Mouse (Mus musculus) adrenal gland, postnatal 14 days (tissue): ENCODE measurements at regions not wholly inside any gene's neighbourhood (a gene's known extent, or its start where the extent isn't known, plus 50 kb on each side); places are given as distances from the start of the nearest gene placed in this dataset.

Experiments
- DNase-seq: peaks from one replicate; pipeline ENCODE4 v3.0.0; 2021; ENCODE audit warnings: mixed read lengths

DNA sequence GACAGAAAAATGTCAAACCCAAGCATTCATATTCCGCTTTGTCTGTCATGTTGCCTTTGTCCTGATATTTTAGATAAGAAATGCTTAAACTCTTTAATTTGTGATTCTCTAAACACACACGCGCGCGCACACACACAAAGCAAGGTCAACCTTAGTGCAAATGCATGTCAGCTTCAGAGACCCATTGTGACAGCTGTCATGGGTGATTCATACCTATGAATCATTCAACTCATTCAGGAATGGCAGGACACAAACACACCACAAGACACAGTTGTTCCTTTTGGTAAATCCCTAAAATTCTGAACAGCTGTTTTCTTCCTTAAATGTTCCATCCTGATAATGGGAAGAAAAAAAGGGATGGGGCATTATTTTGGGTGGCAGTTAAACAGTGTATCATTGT lies 144.1 kb upstream of the Dusp10 start:
- DNase-seq: no peak

DNA sequence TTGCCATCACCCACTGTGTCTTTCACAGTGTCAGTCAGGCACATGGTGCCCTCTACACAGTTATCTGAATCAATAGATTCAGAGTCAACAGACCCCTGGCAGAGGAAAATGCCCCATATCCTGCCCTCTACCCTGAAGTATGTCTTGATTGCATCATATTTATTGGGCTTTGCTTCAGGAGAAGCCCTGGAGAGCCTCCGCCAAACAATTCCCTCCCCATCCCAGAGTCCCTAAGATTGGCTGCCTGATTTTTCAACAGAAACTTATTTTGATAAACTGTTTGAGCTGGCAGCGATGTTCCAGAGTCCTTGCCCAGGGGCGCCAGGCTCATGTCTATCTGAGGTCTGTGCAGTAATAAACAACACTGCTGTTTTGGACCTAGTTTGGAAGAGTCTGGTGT lies 117.2 kb upstream of the Dusp10 start:
- DNase-seq: peak; percentile 39

DNA sequence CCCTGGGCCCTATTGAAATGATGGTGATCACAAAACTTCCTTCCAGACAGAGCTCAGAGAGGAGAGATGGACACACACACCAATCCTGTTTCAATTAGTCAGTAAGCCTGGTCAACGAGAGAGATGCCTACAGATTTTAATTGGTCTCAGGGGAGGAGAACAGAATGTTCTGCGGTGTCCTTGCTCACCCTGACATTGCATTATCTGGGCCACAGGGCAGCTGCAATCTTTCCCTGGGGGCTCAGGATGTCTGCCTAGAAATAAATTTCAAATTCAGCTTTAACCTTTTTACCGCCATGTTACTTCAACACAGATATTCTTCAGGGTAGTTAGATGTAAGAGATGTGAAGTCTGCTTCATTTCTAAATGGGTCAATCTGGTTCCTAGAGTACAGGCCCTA lies 115.0 kb upstream of the Dusp10 start:
- peak; percentile 63 for DNase-seq

DNA sequence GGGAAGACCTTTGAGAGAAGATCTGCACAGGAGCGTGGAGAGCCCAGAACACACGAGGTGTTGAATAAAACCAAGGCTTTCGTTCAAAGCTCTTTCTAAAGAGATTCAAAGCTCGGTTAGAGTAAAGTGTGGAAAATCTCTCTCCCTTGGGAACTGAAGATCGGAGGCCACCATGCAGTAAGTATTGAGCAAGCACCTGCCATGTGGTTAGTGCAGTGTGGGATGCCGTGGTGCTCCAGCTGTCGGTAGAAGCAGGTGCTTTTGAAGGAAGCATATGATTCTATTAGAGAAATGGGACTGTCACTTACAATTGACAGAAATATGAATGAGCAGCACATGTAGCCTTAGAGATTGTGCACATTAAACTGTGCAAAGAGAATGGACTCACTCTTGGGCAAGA lies 108.5 kb upstream of the Dusp10 start:
- DNase-seq: peak; percentile 21

DNA sequence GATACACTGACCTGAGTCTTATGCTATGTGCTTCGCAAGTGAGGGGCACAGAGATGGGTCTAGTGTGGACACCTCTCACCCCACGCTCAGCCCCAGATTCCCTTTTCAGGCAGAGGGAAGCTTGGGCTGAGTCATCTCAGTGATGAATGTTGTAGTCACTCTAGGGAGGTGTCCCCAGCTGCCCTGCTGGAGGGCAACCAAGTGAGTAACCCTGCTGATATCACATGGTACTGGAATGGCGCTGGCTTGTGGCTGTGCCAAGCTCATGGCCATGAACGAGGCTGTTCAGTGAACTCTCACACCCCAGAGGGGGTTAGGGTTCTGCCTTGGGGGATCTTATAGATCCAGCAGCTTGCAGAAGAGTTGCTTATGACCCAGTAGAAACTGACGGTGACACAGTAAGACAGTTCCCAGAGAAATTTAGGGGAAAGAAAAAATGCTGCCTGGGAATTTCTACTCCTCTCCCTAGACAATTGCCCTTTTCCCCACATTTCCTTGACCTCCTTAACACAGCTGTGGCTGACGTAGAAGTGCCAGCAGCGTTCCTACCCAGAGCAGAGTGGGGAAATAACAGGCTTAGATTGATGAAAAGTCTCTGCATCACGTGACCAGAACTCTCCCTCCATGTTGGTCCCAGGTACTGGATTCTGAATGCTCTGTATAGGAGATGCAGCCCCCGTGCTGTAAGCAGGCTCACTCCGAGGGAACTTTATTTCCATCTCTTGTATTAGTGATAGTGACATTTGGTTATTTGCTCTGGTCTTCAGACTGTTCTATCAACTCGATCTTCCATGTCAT lies 107.6 kb upstream of the Dusp10 start:
- peak; percentile 92 for DNase-seq

DNA sequence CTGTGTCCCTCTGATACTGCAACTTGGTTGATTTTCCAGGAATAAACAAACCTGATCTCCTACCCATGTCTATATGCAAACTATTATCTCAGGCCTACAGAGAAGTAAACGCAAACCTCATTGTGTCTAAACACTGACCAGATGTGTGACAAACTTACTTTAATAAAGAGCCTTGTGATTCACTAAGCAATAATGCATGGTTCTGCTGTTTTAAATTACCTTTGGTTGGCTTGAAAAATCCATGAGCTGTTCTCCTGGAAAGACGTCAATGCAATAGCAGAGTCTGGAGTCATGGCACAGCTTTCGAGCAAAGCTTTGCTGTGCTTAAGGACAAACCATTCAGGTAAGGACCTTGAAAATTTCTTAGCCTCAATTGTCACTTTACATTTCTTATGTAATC lies 95.4 kb upstream of the Dusp10 start:
- no peak for DNase-seq

DNA sequence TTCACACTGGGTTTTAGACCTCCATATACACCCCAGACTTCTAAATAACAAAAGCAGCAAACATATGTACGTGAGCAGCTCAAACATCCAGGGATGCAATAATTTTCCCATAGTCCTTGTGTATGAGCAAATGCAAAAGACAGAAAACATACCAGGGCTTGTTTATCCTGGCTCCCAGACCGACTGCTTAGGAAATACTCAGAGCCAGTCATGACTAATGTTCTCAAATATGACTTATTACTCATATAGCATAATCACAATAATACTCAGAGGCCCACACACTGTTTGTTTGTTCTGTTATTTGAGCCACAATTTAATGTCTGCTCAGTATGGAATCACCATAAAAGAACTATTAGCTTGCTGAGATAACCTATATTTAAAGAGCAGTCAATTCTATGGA lies 91.8 kb upstream of the Dusp10 start:
- no peak for DNase-seq

DNA sequence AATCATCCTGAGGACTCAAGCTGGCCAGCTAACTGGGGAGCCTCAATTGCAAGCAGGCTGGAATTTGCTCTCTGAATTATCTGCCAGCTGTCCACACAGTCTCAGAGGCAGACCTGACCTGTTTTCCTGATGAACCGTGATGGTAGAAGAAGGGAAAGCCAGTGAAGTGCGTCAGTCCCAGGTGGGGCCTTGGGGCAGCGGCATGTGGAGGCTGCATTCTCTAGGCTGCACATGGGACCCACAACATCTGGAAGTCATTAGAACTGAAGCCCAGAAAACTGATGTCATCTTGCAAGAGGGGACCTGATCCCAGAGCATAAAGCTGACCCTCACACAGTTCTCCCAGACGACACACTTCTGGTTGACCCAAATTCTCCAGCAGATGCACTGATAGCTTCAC lies 84.6 kb upstream of the Dusp10 start:
- no peak for DNase-seq

DNA sequence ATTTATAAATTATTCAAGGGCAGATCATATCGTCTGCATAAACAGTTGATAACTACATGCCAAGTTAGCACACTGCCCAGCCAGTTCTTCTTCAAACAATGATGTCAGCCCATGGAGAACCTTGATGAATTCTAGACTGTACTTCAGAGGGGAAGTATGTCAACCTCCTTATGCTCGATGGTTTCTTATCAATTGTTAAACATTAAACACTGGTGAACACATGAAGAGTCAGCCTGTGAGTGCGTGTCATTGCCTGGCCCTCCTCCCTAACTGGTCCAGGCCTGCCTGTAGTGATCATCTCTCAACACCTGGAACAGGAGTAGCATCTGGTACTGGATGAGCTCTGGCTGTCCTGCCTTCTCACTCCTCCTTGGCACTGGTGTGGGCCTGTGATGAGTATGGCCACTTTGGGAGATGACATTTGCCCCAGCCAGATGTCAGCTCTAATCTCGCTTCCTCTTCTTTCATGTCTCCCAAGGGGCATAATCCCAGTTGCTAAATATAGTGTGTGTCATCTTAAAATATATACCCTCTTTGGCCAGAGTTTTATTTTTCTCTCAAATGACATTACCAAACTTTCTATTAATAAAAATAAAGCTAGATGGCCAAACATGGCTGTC lies 82.6 kb upstream of the Dusp10 start:
- no peak for DNase-seq

DNA sequence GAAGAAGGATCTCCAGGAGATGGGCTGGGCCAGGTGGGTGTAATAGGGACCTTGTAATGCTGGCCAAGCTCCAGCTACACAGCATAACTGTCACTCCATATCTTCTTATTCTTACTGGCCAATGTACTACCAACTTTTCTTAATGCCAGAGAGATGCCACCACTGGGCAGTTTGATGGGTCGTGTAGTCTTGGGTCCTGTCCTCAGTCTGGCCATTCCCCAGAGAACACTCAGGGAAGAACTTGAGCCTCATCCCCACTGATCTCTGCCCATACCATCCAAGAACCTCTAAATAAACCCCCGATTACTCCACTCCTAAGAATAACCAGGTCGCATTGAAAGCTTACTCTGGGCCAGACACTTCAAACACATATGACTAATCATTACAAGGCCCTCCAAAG lies 82.0 kb upstream of the Dusp10 start:
- DNase-seq: no peak

DNA sequence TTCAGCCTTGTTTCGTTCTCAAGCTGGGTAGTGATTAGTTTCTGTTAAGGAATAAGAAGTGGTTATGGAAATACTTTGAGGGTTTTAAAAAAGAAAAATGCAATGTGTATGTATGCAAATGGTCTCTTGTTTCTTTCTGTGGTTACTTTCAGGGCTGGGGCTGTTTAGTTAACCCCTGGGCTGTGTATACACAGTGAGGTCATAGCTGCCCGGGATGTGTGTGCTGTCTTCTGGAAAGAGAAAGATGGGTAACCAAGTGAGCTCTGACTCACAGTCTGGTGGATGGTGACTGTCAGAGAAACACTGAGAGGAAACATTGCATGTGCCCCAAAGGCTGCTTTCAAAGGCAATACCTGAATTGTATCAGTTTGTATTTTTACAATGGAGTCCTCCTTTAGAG lies 79.3 kb upstream of the Dusp10 start:
- no peak for DNase-seq

DNA sequence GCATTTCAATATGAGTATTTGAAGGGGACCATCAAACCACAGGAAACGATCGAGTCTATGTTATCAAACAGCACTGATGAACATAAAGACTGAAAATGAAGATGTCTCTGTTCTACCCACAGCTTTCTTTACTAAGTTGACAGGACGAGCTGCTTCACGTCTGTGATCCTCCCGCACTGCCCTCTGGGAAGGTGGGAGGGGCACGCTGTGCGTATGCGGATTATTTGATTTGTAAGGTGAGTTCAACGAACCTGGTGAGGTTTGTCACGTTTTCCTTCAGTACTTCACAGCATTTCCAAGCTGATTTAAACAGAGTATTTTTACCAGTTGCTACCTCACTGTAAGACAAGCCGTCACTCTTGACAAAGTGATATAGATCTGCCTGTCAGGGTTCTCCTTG lies 75.9 kb upstream of the Dusp10 start:
- DNase-seq: no peak

DNA sequence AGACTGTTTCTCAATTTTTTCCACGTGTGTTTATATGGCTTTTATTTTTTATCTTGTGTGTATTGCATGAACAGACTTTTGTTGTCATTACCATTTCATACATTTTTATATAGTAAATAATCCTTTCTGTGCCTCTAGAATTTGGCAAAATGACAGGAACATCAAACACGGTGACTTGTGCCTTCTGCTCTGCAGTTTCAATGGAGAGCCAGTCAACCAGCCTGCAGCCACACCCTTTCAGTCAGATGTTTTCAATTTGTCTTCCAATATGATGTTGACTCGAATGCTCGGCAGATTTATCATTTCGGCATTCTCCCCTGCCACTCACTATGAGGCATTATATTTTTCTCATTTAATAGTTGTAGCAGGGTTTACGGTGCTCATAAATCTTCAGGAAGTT lies 74.7 kb upstream of the Dusp10 start:
- DNase-seq: no peak

DNA sequence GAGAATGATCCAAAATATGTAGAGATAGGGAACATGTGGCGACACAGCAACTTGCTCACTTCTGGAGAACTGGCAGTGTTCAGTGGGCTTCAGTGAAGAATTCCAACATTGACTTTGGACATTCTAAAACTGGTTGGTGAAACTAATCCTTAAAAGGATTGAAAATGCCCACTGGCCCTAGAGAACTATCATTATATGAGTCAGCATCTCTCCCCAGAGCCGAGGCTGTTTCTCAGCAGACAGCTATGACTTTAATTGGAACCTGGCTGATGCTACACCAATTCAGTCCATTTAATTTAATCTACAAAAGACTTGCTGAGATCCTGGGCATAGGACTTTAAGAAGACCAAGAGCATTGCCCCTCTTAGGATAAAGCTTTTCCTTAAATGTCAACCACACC lies 72.4 kb upstream of the Dusp10 start:
- DNase-seq: no peak

DNA sequence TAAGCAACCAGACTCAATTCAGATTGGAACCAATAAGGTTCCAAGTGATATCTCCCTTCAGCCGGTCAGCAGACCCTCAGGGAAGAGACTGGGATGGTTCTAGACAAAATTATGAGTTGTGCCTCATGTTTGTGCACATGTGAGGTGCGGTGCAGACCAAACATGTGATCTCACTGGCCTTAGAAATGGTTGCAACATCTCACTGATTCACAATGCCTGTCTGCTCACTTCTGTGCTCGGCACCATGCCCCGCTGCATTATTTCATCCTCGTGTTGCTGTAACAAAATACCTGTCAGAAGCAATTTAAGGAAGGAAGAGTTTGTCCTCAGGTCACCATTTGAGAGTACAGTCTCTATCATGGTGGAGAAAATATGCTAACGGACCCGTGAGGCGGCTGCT lies 66.9 kb upstream of the Dusp10 start:
- DNase-seq: peak; percentile 18

DNA sequence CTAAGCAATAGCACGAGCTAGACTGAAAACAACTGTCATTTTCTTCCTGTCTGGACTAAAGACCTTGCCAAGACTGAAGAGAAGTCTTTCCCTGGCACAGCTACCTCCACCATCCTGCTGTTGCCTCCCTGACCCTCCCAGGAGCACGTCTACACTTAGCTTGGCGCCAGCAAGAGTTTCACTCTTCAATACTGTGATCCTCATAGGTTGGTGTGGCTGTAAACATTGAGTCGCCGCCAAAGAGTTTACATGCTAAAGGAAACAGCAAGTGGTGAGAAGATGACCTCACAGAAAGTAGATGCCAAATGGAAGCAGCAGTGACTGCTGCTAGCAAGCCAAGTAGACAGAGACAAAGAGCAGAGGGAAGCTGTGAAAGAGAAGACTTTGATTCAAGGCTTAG lies 66.0 kb upstream of the Dusp10 start:
- DNase-seq: peak; percentile 5

DNA sequence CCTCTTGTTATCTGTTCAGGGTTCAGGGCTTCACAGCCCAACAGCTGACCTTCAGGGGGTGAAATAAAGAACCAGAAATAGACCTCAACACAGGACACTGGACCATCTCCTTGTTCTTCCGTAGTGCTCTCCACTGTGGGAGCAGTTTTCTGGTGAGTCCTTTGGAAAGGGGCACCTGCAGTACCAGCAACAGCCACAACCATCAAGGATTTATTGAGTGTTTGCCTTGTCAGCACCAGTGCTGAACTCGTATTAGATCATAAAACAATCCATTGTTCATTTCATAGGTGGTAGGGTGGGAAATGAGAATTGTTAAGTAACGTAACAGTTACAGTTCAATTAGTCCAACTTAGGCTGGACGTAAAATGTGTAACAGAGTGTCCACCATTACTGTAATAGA lies 63.9 kb upstream of the Dusp10 start:
- no peak for DNase-seq

DNA sequence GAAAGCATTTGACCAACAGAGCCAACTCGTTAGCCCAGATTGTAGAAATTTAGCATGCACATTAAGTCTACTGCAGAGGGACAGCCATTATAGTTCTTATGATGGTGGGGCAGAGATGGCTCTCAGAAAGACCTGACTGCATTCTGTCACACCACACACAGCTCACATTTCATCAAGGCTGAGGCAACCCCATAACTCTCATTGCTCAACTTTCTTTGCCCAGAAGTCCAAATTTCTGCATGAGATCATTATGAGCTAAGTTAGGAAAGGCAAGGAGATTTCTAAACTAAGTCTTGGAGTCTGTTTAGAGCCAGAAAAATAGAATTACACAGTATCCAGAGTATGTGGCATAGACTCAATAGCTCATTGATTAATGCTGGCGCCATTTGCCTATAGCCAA lies 59.0 kb upstream of the Dusp10 start:
- DNase-seq: peak; percentile 12

DNA sequence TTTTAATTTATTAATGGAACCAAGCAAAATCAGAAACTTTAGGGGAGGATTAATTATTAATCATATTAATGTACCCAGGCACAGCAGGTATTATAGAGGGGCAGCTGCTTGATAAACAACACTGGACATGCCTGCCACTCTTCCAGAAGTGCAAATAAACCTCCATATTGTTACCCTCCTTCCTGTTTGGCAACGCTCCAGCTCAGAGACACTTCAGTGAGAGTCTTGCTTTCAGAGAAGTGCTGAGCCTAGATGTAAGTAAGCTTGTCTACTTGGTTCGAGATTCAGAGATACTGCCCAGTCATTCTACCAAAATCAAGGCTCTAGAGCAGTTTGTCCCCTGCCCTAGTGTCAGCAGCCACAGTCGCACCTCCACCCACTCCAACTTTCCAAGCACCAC lies 56.7 kb upstream of the Dusp10 start:
- no peak for DNase-seq

DNA sequence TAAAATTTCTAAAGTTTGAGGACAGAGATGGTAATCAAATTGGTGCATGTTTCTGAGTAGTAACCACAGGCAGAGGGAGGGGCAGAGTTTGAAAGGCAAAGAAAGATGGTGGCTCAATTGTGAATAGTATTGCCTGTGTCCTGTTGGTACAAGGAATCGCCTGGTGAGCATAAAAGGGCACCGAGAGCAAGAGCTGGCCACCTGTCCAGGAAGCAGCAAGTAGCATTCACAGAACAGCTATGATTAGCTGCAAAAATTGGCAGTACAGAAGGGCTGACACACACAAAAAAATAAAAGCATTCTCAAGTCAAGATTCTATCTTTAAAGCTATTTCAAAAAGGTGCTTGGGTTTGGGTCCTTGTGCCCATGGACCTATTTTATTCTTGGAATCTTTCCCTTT lies 51.7 kb upstream of the Dusp10 start:
- DNase-seq: no peak

DNA sequence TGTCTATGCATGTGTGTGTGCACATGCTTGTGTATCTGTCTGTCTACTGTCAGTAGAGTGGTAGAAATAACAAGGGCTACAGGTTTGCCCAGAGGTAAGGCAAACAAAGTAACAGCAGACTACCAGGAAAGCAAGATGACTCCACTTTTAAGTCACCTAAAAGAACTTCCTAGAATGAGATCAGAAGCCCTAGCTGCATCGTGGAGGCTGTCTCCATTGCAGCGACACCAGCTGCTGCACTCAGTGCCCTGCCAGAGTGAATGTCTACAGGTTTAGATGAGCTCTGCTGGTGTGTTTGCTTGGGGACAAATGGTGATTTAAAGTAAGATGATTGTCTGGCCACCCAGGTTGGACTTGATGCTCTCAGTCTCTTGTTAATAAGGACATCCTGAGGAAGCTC lies 50.6 kb upstream of the Dusp10 start:
- DNase-seq: no peak

DNA sequence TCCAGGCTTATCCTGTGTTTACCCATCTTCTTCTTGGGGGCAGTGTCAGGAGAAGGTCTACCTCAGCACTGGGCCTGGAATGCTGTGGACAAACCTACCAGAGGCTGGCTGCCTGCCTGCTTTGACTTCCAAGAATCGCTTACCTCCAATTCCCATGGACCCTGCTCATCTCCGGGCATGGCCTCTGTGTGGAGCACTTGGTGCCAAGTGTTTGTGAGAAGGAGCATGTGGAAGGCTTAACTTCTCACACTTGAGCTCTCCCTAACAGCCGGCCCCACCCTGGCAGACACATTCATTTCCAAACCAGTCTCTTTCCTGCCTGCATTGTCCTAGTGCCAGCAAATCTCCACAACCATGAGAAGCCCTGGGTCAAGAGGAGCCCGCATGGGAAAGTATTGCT lies 49.8 kb upstream of the Dusp10 start:
- DNase-seq: no peak
